Mouse (Mus musculus): ENCODE data around the gene Tmem100. TPM values are rescaled to one million over a fixed set of nuclear protein-coding genes. Genes with fewer than 3 reads are reported as not detected.

Tmem100 gene
- polyA plus RNA-seq, 2 experiments = 0.13 to 0.24 TPM

DNA sequence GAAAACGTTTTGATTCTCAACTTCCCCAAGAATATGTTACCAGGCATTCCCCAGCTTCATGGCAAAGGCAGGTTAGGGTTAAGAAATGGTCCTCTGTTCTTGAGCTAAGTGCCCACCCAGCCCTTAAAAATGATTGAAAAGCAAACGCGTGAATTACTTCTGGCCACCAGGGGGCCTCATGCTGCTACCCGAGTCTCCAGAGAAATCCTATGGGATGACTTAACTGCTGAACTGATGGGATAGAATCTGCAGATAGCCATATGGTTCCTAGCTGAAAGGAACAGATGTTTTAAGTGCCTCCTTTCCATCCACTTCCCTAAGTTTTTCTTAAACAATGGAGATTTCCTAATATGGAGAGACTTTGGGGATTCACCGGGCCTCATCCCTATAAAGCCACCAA is 7.9 kb downstream of the Tmem100 start:
- Histone ChIP-seq H3K9me3 (ENCODE audit: control insufficient read depth, low read length) (no peaks in the 10 kb centered on the region), H3K4me1 (replicated peaks; ENCODE audit: control insufficient read depth in 2 of 2, insufficient read depth in 2 of 2, low read length in 1 of 2) (no peaks in the 10 kb centered on the region), H3K4me2 (ENCODE audit: low read depth) (no peak overlapping the region), H3K9ac (replicated peaks) (no peak overlapping the region), H3K27me3 (ENCODE audit: control insufficient read depth, insufficient read depth, low read length) (no peaks in the 10 kb centered on the region; the same call in 1 of the 2 replicates), H3K36me3 (replicated peaks; ENCODE audit: control insufficient read depth, insufficient read depth, low read depth) (no peaks in the 10 kb centered on the region), H3K27ac (no peak overlapping the region), H3K4me3 (ENCODE audit: insufficient read depth in 1 of 2, low read depth in 2 of 2, low read length in 2 of 2) (no peak overlapping the region)
- ATAC-seq (ENCODE audit: insufficient read depth) (no peak), DNase-seq (ENCODE audit: low read depth in 3 of 3, low spot score in 3 of 3) (no peak)
- 24% methylated on average over 5 of the region's 5 CpGs for WGBS (ENCODE audit: insufficient replicate concordance)
- TF ChIP-seq EP300 (IDR thresholded peaks at IDR 0.05; ENCODE audit: low read depth) = no peak
- peak; percentile 65 for TF ChIP-seq CTCF (IDR thresholded peaks at IDR 0.05; ENCODE audit: low read depth)

GRCm38 (mm10) chr11:90044459-90044858 is 14.3 kb downstream of the Tmem100 start:
- ATAC-seq (ENCODE audit: insufficient read depth) = no peak
- Histone ChIP-seq H3K9me3 (ENCODE audit: control insufficient read depth, low read length) (no peaks in the 10 kb centered on the region), H3K36me3 (replicated peaks; ENCODE audit: control insufficient read depth, insufficient read depth, low read depth) (no peaks in the 10 kb centered on the region), H3K4me2 (ENCODE audit: low read depth) (no peak overlapping the region), H3K27ac (no peak overlapping the region), H3K4me1 (replicated peaks; ENCODE audit: control insufficient read depth in 2 of 2, insufficient read depth in 2 of 2, low read length in 1 of 2) (no peaks in the 10 kb centered on the region), H3K4me3 (ENCODE audit: insufficient read depth in 1 of 2, low read depth in 2 of 2, low read length in 2 of 2) (no peak overlapping the region), H3K9ac (replicated peaks) (no peak overlapping the region), H3K27me3 (ENCODE audit: control insufficient read depth, insufficient read depth, low read length) (no peaks in the 10 kb centered on the region)
- 65% methylated on average over 4 of the region's 4 CpGs for WGBS (ENCODE audit: insufficient replicate concordance)
- DNase-seq (ENCODE audit: low read depth in 3 of 3, low spot score in 3 of 3) = no peak
- no peak for TF ChIP-seq EP300 (IDR thresholded peaks at IDR 0.05; ENCODE audit: low read depth)

- no peak for DNase-seq (ENCODE audit: low read depth in 3 of 3, low spot score in 3 of 3)
- 30% methylated on average over 7 of the region's 7 CpGs for WGBS (ENCODE audit: insufficient replicate concordance)
- no peak for ATAC-seq (ENCODE audit: insufficient read depth)
These were observed 16.1 kb downstream of the Tmem100 start for GRCm38 (mm10) chr11:90046211-90046610.

DNA sequence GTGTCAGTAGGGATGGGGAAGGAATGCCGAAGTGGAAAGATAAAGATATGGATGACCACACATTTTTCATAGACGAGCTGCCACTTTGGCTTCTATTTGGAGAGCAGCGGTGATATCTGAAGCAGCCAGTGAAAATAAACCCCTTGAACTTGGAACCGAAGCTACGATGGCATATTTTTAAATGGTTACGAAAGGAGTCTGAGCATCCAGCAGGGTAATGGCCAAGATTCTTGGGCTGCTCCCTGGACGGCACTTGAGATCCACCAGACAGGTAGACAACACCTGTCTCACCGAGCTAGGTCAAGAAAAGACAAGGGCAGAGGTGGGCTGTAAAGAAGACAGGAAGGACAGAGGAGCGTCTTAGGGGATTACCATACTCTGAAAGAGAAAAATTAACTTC is 17.1 kb downstream of the Tmem100 start:
- Histone ChIP-seq H3K4me2 (ENCODE audit: low read depth) (no peak overlapping the region), H3K9ac (replicated peaks) (no peak overlapping the region), H3K27me3 (ENCODE audit: control insufficient read depth, insufficient read depth, low read length) (no peaks in the 10 kb centered on the region), H3K36me3 (replicated peaks; ENCODE audit: control insufficient read depth, insufficient read depth, low read depth) (no peaks in the 10 kb centered on the region), H3K4me1 (replicated peaks; ENCODE audit: control insufficient read depth in 2 of 2, insufficient read depth in 2 of 2, low read length in 1 of 2) (no peaks in the 10 kb centered on the region), H3K27ac (no peak overlapping the region), H3K4me3 (ENCODE audit: insufficient read depth in 1 of 2, low read depth in 2 of 2, low read length in 2 of 2) (no peak overlapping the region), H3K9me3 (ENCODE audit: control insufficient read depth, low read length) (no peaks in the 10 kb centered on the region)
- ATAC-seq (ENCODE audit: insufficient read depth) (no peak), DNase-seq (ENCODE audit: low read depth in 3 of 3, low spot score in 3 of 3) (no peak)
- WGBS (ENCODE audit: insufficient replicate concordance) = 71% methylated on average over 9 of the region's 9 CpGs
- TF ChIP-seq CTCF (IDR thresholded peaks at IDR 0.05; ENCODE audit: low read depth) = no peak
- TF ChIP-seq EP300 (IDR thresholded peaks at IDR 0.05; ENCODE audit: low read depth) = no peak

More at GRCm38 (mm10) chr11:90046211-90046610, 16.1 kb downstream of the Tmem100 start:
- Histone ChIP-seq H3K27ac (no peak overlapping the region), H3K36me3 (replicated peaks; ENCODE audit: control insufficient read depth, insufficient read depth, low read depth) (no peaks in the 10 kb centered on the region), H3K9me3 (ENCODE audit: control insufficient read depth, low read length) (no peaks in the 10 kb centered on the region), H3K27me3 (ENCODE audit: control insufficient read depth, insufficient read depth, low read length) (no peaks in the 10 kb centered on the region), H3K4me3 (ENCODE audit: insufficient read depth in 1 of 2, low read depth in 2 of 2, low read length in 2 of 2) (no peak overlapping the region), H3K4me1 (replicated peaks; ENCODE audit: control insufficient read depth in 2 of 2, insufficient read depth in 2 of 2, low read length in 1 of 2) (no peaks in the 10 kb centered on the region), H3K4me2 (ENCODE audit: low read depth) (no peak overlapping the region), H3K9ac (replicated peaks) (no peak overlapping the region)
- TF ChIP-seq EP300 (IDR thresholded peaks at IDR 0.05; ENCODE audit: low read depth) = no peak
- no peak for TF ChIP-seq CTCF (IDR thresholded peaks at IDR 0.05; ENCODE audit: low read depth)

- Histone ChIP-seq H3K4me3 (ENCODE audit: insufficient read depth in 1 of 2, low read depth in 2 of 2, low read length in 2 of 2) (no peak overlapping the region), H3K9ac (replicated peaks) (no peak overlapping the region), H3K9me3 (ENCODE audit: control insufficient read depth, low read length) (no peaks in the 10 kb centered on the region), H3K27me3 (ENCODE audit: control insufficient read depth, insufficient read depth, low read length) (no peaks in the 10 kb centered on the region), H3K4me2 (ENCODE audit: low read depth) (no peak overlapping the region), H3K36me3 (replicated peaks; ENCODE audit: control insufficient read depth, insufficient read depth, low read depth) (no peaks in the 10 kb centered on the region), H3K27ac (no peak overlapping the region), H3K4me1 (replicated peaks; ENCODE audit: control insufficient read depth in 2 of 2, insufficient read depth in 2 of 2, low read length in 1 of 2) (no peaks in the 10 kb centered on the region)
- WGBS (ENCODE audit: insufficient replicate concordance) = 70% methylated on average over 7 of the region's 7 CpGs
- ATAC-seq (ENCODE audit: insufficient read depth) = no peak
- no peak for TF ChIP-seq EP300 (IDR thresholded peaks at IDR 0.05; ENCODE audit: low read depth)
- no peak for TF ChIP-seq CTCF (IDR thresholded peaks at IDR 0.05; ENCODE audit: low read depth)
- DNase-seq (ENCODE audit: low read depth in 3 of 3, low spot score in 3 of 3) = no peak
These were observed 19.9 kb downstream of the Tmem100 start for GRCm38 (mm10) chr11:90050016-90050415.
